Mouse (Mus musculus) frontal cortex, adult (tissue): ENCODE data around the gene Exoc2.
A peak's percentile ranks its signal among the peaks of the same experiment; 100 is the strongest.

ENCODE experiments used
- ATAC-seq: cut with Nextera tagmentation; 2 replicates; pipeline ENCODE4 v1.9.2; 2017; ENCODE audit warnings: mild to moderate bottlenecking, moderate library complexity, mixed read lengths; ENCODE audit not compliant: low TSS enrichment

The Exoc2 gene

GRCm38 (mm10) chr13:30972102-30972501 lies 1.8 kb downstream of the Exoc2 start:
- ATAC-seq, result no peak

GRCm38 (mm10) chr13:30971047-30971446 lies 2.8 kb downstream of the Exoc2 start:
- ATAC-seq, result no peak

GRCm38 (mm10) chr13:30968311-30968710 lies 5.6 kb downstream of the Exoc2 start:
- peak; percentile 81 for ATAC-seq

- ATAC-seq, result peak; percentile 21
Observed at GRCm38 (mm10) chr13:30966507-30966911, 7.4 kb downstream of the Exoc2 start.

- no peak for ATAC-seq
Observed at GRCm38 (mm10) chr13:30961932-30962331, 12.0 kb downstream of the Exoc2 start.

GRCm38 (mm10) chr13:30960714-30961113 lies 13.2 kb downstream of the Exoc2 start:
- no peak for ATAC-seq

GRCm38 (mm10) chr13:30953580-30953979 lies 20.3 kb downstream of the Exoc2 start:
- no peak for ATAC-seq

- ATAC-seq, result no peak
Observed at GRCm38 (mm10) chr13:30952044-30952443, 21.8 kb downstream of the Exoc2 start.

GRCm38 (mm10) chr13:30949181-30949580 lies 24.7 kb downstream of the Exoc2 start:
- no peak for ATAC-seq

GRCm38 (mm10) chr13:30947540-30947939 lies 26.4 kb downstream of the Exoc2 start, which contains the start of gene Hus1b:
TSS of gene Hus1b (minus strand) at chr13:30947759.
- ATAC-seq, result no peak

GRCm38 (mm10) chr13:30947129-30947528 lies 26.8 kb downstream of the Exoc2 start:
- no peak for ATAC-seq

- peak; percentile 90 for ATAC-seq
Observed at GRCm38 (mm10) chr13:30945788-30946187, 28.1 kb downstream of the Exoc2 start.

GRCm38 (mm10) chr13:30932972-30933371 lies 40.9 kb downstream of the Exoc2 start:
- ATAC-seq, result no peak

GRCm38 (mm10) chr13:30931613-30932012 lies 42.3 kb downstream of the Exoc2 start:
- ATAC-seq, result no peak

- no peak for ATAC-seq
Observed at GRCm38 (mm10) chr13:30929119-30929518, 44.8 kb downstream of the Exoc2 start.

- no peak for ATAC-seq
Observed at GRCm38 (mm10) chr13:30924269-30924668, 49.6 kb downstream of the Exoc2 start.

- no peak for ATAC-seq
Observed at GRCm38 (mm10) chr13:30921914-30922313, 52.0 kb downstream of the Exoc2 start.

- no peak for ATAC-seq
Observed at GRCm38 (mm10) chr13:30913757-30914156, 60.1 kb downstream of the Exoc2 start.

GRCm38 (mm10) chr13:30913028-30913427 lies 60.9 kb downstream of the Exoc2 start:
- peak; percentile 91 for ATAC-seq

GRCm38 (mm10) chr13:30911931-30912625 lies 61.8 kb downstream of the Exoc2 start:
- ATAC-seq, result peak; percentile 53; the same call in 1 of the 2 replicates

GRCm38 (mm10) chr13:30910889-30911288 lies 63.0 kb downstream of the Exoc2 start:
- ATAC-seq, result no peak

GRCm38 (mm10) chr13:30902286-30902685 lies 71.6 kb downstream of the Exoc2 start:
- ATAC-seq, result no peak

- peak; percentile 76 for ATAC-seq
Observed at GRCm38 (mm10) chr13:30901387-30902041, 72.4 kb downstream of the Exoc2 start.
